Mouse (Mus musculus): ENCODE measurements around the gene Gtf2h1. TPM values are rescaled to one million over a fixed set of nuclear protein-coding genes. Genes with fewer than 3 reads are reported as not detected.

The Gtf2h1 gene
- 32.3 and 32.7 TPM in 2 replicates for polyA plus RNA-seq (2012; rRNA removed)

GRCm38 (mm10) chr7:46795287-46796205 is at the start of gene Gtf2h1, which contains the start of gene Hps5:
TSS of gene Gtf2h1 (plus strand) at chr7:46796103.
TSS of gene Hps5 (minus strand) at chr7:46796064.
- peak within 1 kb of the TSS; percentile 92 for H3K27ac ChIP-seq (ENCODE audit: control insufficient read depth, insufficient read depth, low read depth, low read length)
- H3K4me3 ChIP-seq (ENCODE audit: control insufficient read depth, low read depth, low read length) = peak within 1 kb of the TSS; percentile 95
- H3K4me1 ChIP-seq (ENCODE audit: control insufficient read depth, insufficient read depth, low read length) = peaks cover 2% of the 10 kb centered on the region; the same call in 1 of the 2 replicates
- peaks cover 2% of the 10 kb centered on the region; the same call in 1 of the 2 replicates for H3K36me3 ChIP-seq (ENCODE audit: control insufficient read depth, insufficient read depth, low read length)
- TF ChIP-seq CTCF (IDR thresholded peaks at IDR 0.05; ENCODE audit: control insufficient read depth, insufficient read depth, insufficient replicate concordance, low read depth, low read length) (no peak), POLR2A (IDR thresholded peaks at IDR 0.05; ENCODE audit: control insufficient read depth, low read depth, low read length) (peak; percentile 91)
- no peaks in the 10 kb centered on the region for H3K27me3 ChIP-seq (ENCODE audit: control insufficient read depth, insufficient read depth, low read length)

GRCm38 (mm10) chr7:46746381-46746780 is 49.5 kb upstream of the Gtf2h1 start:
- TF ChIP-seq POLR2A (IDR thresholded peaks at IDR 0.05; ENCODE audit: control insufficient read depth, low read depth, low read length) (no peak), CTCF (IDR thresholded peaks at IDR 0.05; ENCODE audit: control insufficient read depth, insufficient read depth, insufficient replicate concordance, low read depth, low read length) (no peak)
- Histone ChIP-seq H3K27ac (ENCODE audit: control insufficient read depth, insufficient read depth, low read depth, low read length) (no peak overlapping the region), H3K36me3 (ENCODE audit: control insufficient read depth, insufficient read depth, low read length) (no peaks in the 10 kb centered on the region), H3K4me3 (ENCODE audit: control insufficient read depth, low read depth, low read length) (no peak overlapping the region), H3K27me3 (ENCODE audit: control insufficient read depth, insufficient read depth, low read length) (no peaks in the 10 kb centered on the region), H3K4me1 (ENCODE audit: control insufficient read depth, insufficient read depth, low read length) (no peaks in the 10 kb centered on the region)

DNA sequence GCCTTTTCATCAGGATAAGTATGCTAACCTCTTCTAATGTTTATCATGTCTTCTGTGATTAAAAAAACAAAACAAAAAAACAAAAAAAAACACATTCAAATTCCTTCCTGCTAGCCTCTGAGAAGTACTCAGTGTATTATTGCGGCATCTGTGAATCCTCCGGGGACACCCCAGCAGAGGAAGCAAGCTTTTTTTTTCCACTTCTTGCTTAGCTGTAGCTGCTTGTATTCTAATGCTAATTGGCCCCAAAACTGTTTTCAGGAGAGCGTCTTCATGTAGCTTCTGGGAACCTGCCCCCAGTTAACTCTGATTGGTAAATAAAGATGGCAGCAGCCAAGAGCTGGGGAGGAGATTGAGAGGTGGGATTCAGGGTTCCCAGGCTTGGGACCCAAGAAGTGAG is 47.4 kb upstream of the Gtf2h1 start:
- H3K4me3 ChIP-seq (ENCODE audit: control insufficient read depth, low read depth, low read length) = no peak overlapping the region
- H3K27ac ChIP-seq (ENCODE audit: control insufficient read depth, insufficient read depth, low read depth, low read length) = no peak overlapping the region
- H3K36me3 ChIP-seq (ENCODE audit: control insufficient read depth, insufficient read depth, low read length) = no peaks in the 10 kb centered on the region
- no peaks in the 10 kb centered on the region for H3K4me1 ChIP-seq (ENCODE audit: control insufficient read depth, insufficient read depth, low read length)
- TF ChIP-seq CTCF (IDR thresholded peaks at IDR 0.05; ENCODE audit: control insufficient read depth, insufficient read depth, insufficient replicate concordance, low read depth, low read length) = no peak
- TF ChIP-seq POLR2A (IDR thresholded peaks at IDR 0.05; ENCODE audit: control insufficient read depth, low read depth, low read length) = no peak
- H3K27me3 ChIP-seq (ENCODE audit: control insufficient read depth, insufficient read depth, low read length) = no peaks in the 10 kb centered on the region

DNA sequence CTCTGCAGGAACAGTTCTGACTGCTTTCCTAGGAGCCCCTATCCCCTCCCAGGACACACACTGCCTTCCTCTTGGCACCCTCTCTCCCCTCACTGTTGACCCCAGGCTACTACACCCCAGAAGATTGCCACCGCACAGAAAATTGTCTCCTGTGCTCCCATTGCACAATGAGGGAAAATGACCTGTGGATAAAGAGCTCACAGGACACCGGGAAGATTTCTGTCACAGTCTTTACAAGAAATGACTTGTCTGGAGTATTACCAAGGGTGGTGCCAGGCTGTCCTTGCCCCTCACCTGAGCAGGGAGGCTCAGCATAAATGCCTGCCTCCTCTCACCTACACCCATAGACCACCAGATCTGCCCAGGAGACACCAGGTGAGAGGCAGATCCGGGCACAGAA is 44.4 kb upstream of the Gtf2h1 start, which contains the start of gene Saa2:
Gene Saa2, plus strand, starts transcription at position 301 of the 400 bp plus-strand sequence.
- H3K36me3 ChIP-seq (ENCODE audit: control insufficient read depth, insufficient read depth, low read length) = no peaks in the 10 kb centered on the region
- no peak within 1 kb of the TSS for H3K4me3 ChIP-seq (ENCODE audit: control insufficient read depth, low read depth, low read length)
- H3K27me3 ChIP-seq (ENCODE audit: control insufficient read depth, insufficient read depth, low read length) = no peaks in the 10 kb centered on the region
- no peaks in the 10 kb centered on the region for H3K4me1 ChIP-seq (ENCODE audit: control insufficient read depth, insufficient read depth, low read length)
- TF ChIP-seq CTCF (IDR thresholded peaks at IDR 0.05; ENCODE audit: control insufficient read depth, insufficient read depth, insufficient replicate concordance, low read depth, low read length) (no peak), POLR2A (IDR thresholded peaks at IDR 0.05; ENCODE audit: control insufficient read depth, low read depth, low read length) (no peak)
- no peak within 1 kb of the TSS for H3K27ac ChIP-seq (ENCODE audit: control insufficient read depth, insufficient read depth, low read depth, low read length)

- Histone ChIP-seq H3K27ac (ENCODE audit: control insufficient read depth, insufficient read depth, low read depth, low read length) (no peak overlapping the region), H3K4me3 (ENCODE audit: control insufficient read depth, low read depth, low read length) (no peak overlapping the region), H3K4me1 (ENCODE audit: control insufficient read depth, insufficient read depth, low read length) (peaks cover 10% of the 10 kb centered on the region), H3K27me3 (ENCODE audit: control insufficient read depth, insufficient read depth, low read length) (no peaks in the 10 kb centered on the region), H3K36me3 (ENCODE audit: control insufficient read depth, insufficient read depth, low read length) (peaks cover 3% of the 10 kb centered on the region)
- TF ChIP-seq CTCF (IDR thresholded peaks at IDR 0.05; ENCODE audit: control insufficient read depth, insufficient read depth, insufficient replicate concordance, low read depth, low read length) (no peak), POLR2A (IDR thresholded peaks at IDR 0.05; ENCODE audit: control insufficient read depth, low read depth, low read length) (no peak)
These were observed 34.7 kb upstream of the Gtf2h1 start for GRCm38 (mm10) chr7:46761049-46761795.

- H3K27me3 ChIP-seq (ENCODE audit: control insufficient read depth, insufficient read depth, low read length) = no peaks in the 10 kb centered on the region
- peaks cover 3% of the 10 kb centered on the region for H3K36me3 ChIP-seq (ENCODE audit: control insufficient read depth, insufficient read depth, low read length)
- TF ChIP-seq POLR2A (IDR thresholded peaks at IDR 0.05; ENCODE audit: control insufficient read depth, low read depth, low read length) (no peak), CTCF (IDR thresholded peaks at IDR 0.05; ENCODE audit: control insufficient read depth, insufficient read depth, insufficient replicate concordance, low read depth, low read length) (no peak)
These were observed 33.3 kb upstream of the Gtf2h1 start for GRCm38 (mm10) chr7:46762601-46763000.

DNA sequence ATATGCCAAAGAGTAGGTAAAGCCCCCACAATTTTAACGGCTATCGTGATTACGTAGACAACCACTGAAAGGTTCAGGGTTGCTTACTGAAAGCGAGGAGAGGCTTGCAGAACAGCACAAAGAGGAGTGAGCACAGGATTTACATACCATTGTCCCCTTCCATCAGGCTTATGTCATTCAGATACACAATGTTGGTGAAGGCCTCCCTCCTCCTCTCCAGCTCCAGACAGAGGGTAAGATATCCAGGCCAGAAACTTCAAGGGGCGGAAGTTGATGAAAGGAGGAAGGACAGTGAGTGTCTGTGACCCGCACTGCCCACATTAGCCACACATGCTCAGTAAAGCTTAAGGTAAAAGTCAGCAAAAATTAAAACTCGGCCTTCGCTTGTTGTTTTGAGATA is 31.2 kb upstream of the Gtf2h1 start:
- no peaks in the 10 kb centered on the region for H3K27me3 ChIP-seq (ENCODE audit: control insufficient read depth, insufficient read depth, low read length)
- peaks cover 8% of the 10 kb centered on the region for H3K36me3 ChIP-seq (ENCODE audit: control insufficient read depth, insufficient read depth, low read length)
- no peak overlapping the region for H3K27ac ChIP-seq (ENCODE audit: control insufficient read depth, insufficient read depth, low read depth, low read length)
- TF ChIP-seq CTCF (IDR thresholded peaks at IDR 0.05; ENCODE audit: control insufficient read depth, insufficient read depth, insufficient replicate concordance, low read depth, low read length) = no peak
- no peak for TF ChIP-seq POLR2A (IDR thresholded peaks at IDR 0.05; ENCODE audit: control insufficient read depth, low read depth, low read length)
- peaks cover 8% of the 10 kb centered on the region for H3K4me1 ChIP-seq (ENCODE audit: control insufficient read depth, insufficient read depth, low read length)
- no peak overlapping the region for H3K4me3 ChIP-seq (ENCODE audit: control insufficient read depth, low read depth, low read length)

More at GRCm38 (mm10) chr7:46762601-46763000, 33.3 kb upstream of the Gtf2h1 start:
- Histone ChIP-seq H3K4me1 (ENCODE audit: control insufficient read depth, insufficient read depth, low read length) (peaks cover 10% of the 10 kb centered on the region), H3K27ac (ENCODE audit: control insufficient read depth, insufficient read depth, low read depth, low read length) (no peak overlapping the region), H3K4me3 (ENCODE audit: control insufficient read depth, low read depth, low read length) (no peak overlapping the region)
